Mouse (Mus musculus) erythroblast, embryonic 14.5 days (primary cell): ENCODE results near the gene Nedd4.

Experiments
- GATA1 ChIP-seq: IDR thresholded peaks from 2 replicates; pipeline ENCODE4 v1.6.1; 2012; ENCODE audit warnings: low read length, inconsistent platforms, mixed read lengths
- TAL1 ChIP-seq: IDR thresholded peaks from 3 replicates; pipeline ENCODE4 v1.6.1; 2012; ENCODE audit warnings: low read length, inconsistent platforms, mixed read lengths

DNA sequence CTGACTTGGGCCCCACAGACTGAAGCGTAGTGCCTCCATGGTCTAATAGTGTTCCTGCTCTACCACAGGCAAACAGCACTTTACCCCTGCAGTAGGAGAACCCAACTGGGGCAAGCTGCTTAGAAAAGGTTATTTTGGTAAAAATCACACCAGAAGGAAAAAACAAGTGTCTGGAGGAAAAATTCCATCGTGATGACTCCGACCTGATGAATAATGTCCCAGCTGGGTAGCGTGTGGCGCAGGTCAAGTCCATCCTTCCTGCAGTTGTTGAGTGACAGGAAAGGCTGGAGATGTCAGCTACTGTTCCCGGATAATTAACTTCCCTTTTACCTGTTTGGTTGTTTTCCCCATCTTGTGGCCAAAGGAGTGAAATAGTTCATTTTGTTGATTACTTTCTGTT lies 41.6 kb downstream of the Nedd4 start:
- no peak for TF ChIP-seq TAL1
- TF ChIP-seq GATA1, result no peak
